In genomic region chr9:106367001-106367400, GRCm38 (mm10) we compare ENCODE assay signal across 8 mouse cellular contexts. TPM values are rescaled to one million over a fixed set of nuclear protein-coding genes. Genes with fewer than 3 reads are reported as not detected.
DNase-seq lines count a peak whose midpoint lies in the region; ATAC-seq and TF ChIP-seq lines count a peak whose summit lies in the region.

No protein-coding gene starts in this region.

- peak overlapping the region; percentile 81 for H3K27ac ChIP-seq in kidney, embryonic 15.5 days
- peak overlapping the region; percentile 30 for H3K27ac ChIP-seq in brown adipose tissue, adult 24 weeks (replicated peaks; ENCODE audit: low read depth, low read length)
- no peak overlapping the region for H3K27ac ChIP-seq in intestine, postnatal 0 days (ENCODE audit: low read depth, low read length)
- no peak overlapping the region; the same call in 1 of the 2 replicates for H3K27ac ChIP-seq in neural tube, embryonic 12.5 days

- H3K9me3 ChIP-seq in kidney, embryonic 15.5 days (replicated peaks): no peaks in the 10 kb centered on the region
- no peaks in the 10 kb centered on the region for H3K9me3 ChIP-seq in intestine, postnatal 0 days (ENCODE audit: control insufficient read depth)
- H3K9me3 ChIP-seq in neural tube, embryonic 12.5 days: no peaks in the 10 kb centered on the region

- peak overlapping the region; percentile 98 for H3K4me2 ChIP-seq in kidney, embryonic 15.5 days
- peak overlapping the region; percentile 96 for H3K4me2 ChIP-seq in intestine, postnatal 0 days (replicated peaks; ENCODE audit: low read depth)
- H3K4me2 ChIP-seq in neural tube, embryonic 12.5 days (replicated peaks): peak overlapping the region; percentile 77

- H3K27me3 ChIP-seq in kidney, embryonic 15.5 days: no peaks in the 10 kb centered on the region
- no peaks in the 10 kb centered on the region for H3K27me3 ChIP-seq in intestine, postnatal 0 days (replicated peaks; ENCODE audit: control insufficient read depth, insufficient read depth, low read length)
- H3K27me3 ChIP-seq in neural tube, embryonic 12.5 days (replicated peaks): no peaks in the 10 kb centered on the region

- peak overlapping the region; percentile 37 for H3K9ac ChIP-seq in kidney, embryonic 15.5 days
- H3K9ac ChIP-seq in intestine, postnatal 0 days (ENCODE audit: low read depth, low read length): no peak overlapping the region
- H3K9ac ChIP-seq in neural tube, embryonic 12.5 days: peak overlapping the region; percentile 54

- peaks cover 46% of the 10 kb centered on the region for H3K4me1 ChIP-seq in kidney, embryonic 15.5 days
- peaks cover 4% of the 10 kb centered on the region; the same call in 1 of the 2 replicates for H3K4me1 ChIP-seq in brown adipose tissue, adult 24 weeks (ENCODE audit: control insufficient read depth, insufficient read depth, insufficient read length, low read length)
- 0 out of 2 replicates have a peak, but pooled peaks cover 6% of the 10 kb centered on the region for H3K4me1 ChIP-seq in intestine, postnatal 0 days (replicated peaks; ENCODE audit: control insufficient read depth, insufficient read depth, low read length)
- H3K4me1 ChIP-seq in neural tube, embryonic 12.5 days: peaks cover 28% of the 10 kb centered on the region

- no peak for ATAC-seq in kidney, embryonic 15.5 days (replicated peaks; ENCODE audit: low FRiP score)
- no peak for ATAC-seq in intestine, postnatal 0 days
- peak; percentile 1; the same call in 1 of the 2 replicates for ATAC-seq in neural tube, embryonic 12.5 days (ENCODE audit: low FRiP score, low read depth)
- no peak for ATAC-seq in cerebellum, adult (ENCODE audit: insufficient number of reproducible peaks, low FRiP score, low TSS enrichment)
- ATAC-seq in frontal cortex, adult (ENCODE audit: low TSS enrichment): no peak

- WGBS in kidney, embryonic 15.5 days: 15% methylated on average over 5 of the region's 5 CpGs
- 14% methylated on average over 5 of the region's 5 CpGs for WGBS in intestine, postnatal 0 days
- 23% methylated on average over 5 of the region's 5 CpGs for WGBS in neural tube, embryonic 12.5 days

- peak overlapping the region; percentile 98 for H3K4me3 ChIP-seq in kidney, embryonic 15.5 days (replicated peaks)
- peak overlapping the region; percentile 60 for H3K4me3 ChIP-seq in brown adipose tissue, adult 24 weeks (ENCODE audit: insufficient read depth, low read depth, low read length)
- peak overlapping the region; percentile 77 for H3K4me3 ChIP-seq in intestine, postnatal 0 days (ENCODE audit: low read depth, low read length)
- peak overlapping the region; percentile 87 for H3K4me3 ChIP-seq in neural tube, embryonic 12.5 days

- peaks cover 8% of the 10 kb centered on the region; the same call in 1 of the 2 replicates for H3K36me3 ChIP-seq in kidney, embryonic 15.5 days
- H3K36me3 ChIP-seq in intestine, postnatal 0 days (ENCODE audit: control insufficient read depth, insufficient read depth): peaks cover 10% of the 10 kb centered on the region; the same call in 1 of the 2 replicates
- peaks cover 7% of the 10 kb centered on the region; the same call in 1 of the 2 replicates for H3K36me3 ChIP-seq in neural tube, embryonic 12.5 days

- TF ChIP-seq CTCF in intestine, postnatal 0 days (IDR thresholded peaks at IDR 0.05; ENCODE audit: low read depth): no peak

- no peak for DNase-seq in kidney, postnatal 4 days
- DNase-seq in layer of hippocampus, postnatal 36 days: no peak

RNA-seq across cellular contexts. Expression of gene Dusp7, which starts 1.4 kb away (rescaled TPM):
- 15.6 and 17.7 TPM in 2 replicates for polyA plus RNA-seq in kidney, embryonic 15.5 days (2015; fragmentation: Nextera tagmentation; extraction: Ambion mirVana)
- 17.5 and 21.8 TPM in 2 replicates for polyA plus RNA-seq in brown adipose tissue, adult 24 weeks (2012; ENCODE audit: insufficient read depth, insufficient read length, missing spikeins)
- polyA plus RNA-seq in intestine, postnatal 0 days (2015; fragmentation: Nextera tagmentation; extraction: Ambion mirVana): 4.6 TPM in 2 replicates
- 18.9 and 21.3 TPM in 2 replicates for polyA plus RNA-seq in neural tube, embryonic 12.5 days (2016; fragmentation: Nextera tagmentation; extraction: Ambion mirVana)
- 10 to 100 TPM; 86.0 to 88.6 TPM for total RNA-seq in layer of hippocampus, postnatal 36 days (2021)

Comparison
In these comparisons a context has a peak if more than half of its experiments do, and no peak if none do; other contexts are left out.
1. H3K27ac ChIP-seq: peak in kidney, embryonic 15.5 days (single experiment) and brown adipose tissue, adult 24 weeks (single experiment); none in intestine, postnatal 0 days (single experiment) and neural tube, embryonic 12.5 days (single experiment).
2. Peak in every context shown above with its lines, with median percentiles within 50 percentile points of each other: H3K4me2 ChIP-seq and H3K4me3 ChIP-seq.